Mouse (Mus musculus): ENCODE measurements around the gene Cfap97d1. TPM values are rescaled to one million over a fixed set of nuclear protein-coding genes. Genes with fewer than 3 reads are reported as not detected.
A peak's percentile ranks its signal among the peaks of the same experiment; 100 is the strongest.

The Cfap97d1 gene
- polyA plus RNA-seq, 1 experiment from 2014 or later: not detected

DNA sequence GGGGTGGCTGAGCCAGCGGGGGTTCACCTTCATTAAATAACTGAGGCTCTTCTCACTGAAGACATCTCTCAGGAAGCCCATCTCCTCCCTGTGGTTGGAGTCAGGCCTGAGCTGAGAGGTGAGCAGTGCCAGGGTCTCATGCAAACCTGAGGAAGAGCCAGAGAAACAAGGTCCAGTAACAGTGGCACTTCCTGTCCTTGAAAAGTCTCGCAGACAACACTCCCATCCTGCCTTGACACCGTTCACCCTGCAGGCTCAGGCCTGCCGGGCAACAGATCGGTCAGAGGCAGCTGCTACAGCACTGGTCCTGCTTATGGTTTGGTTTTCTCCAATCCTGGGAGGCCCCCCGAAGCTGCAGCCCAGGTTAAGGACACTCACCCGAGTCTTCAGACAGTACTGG lies 41.3 kb downstream of the Cfap97d1 start:
- H3K4me1 ChIP-seq (ENCODE audit: control insufficient read depth, insufficient read depth, low read depth, low read length): peaks cover 27% of the 10 kb centered on the region
- no peak for ATAC-seq
- H3K4me2 ChIP-seq (ENCODE audit: low read length): peak overlapping the region; percentile 76
- H3K27ac ChIP-seq (ENCODE audit: low read depth, low read length): no peak overlapping the region; the same call in 1 of the 2 replicates
- H3K4me3 ChIP-seq (ENCODE audit: low read length): peak overlapping the region; percentile 56
- H3K27me3 ChIP-seq (replicated peaks; ENCODE audit: control insufficient read depth, insufficient read depth, low read length): no peaks in the 10 kb centered on the region
- H3K9ac ChIP-seq (ENCODE audit: low read depth, low read length): peak overlapping the region; percentile 36
- H3K36me3 ChIP-seq (ENCODE audit: control insufficient read depth, insufficient read depth, low read length): no peaks in the 10 kb centered on the region
- H3K9me3 ChIP-seq (ENCODE audit: control insufficient read depth, low read length): no peaks in the 10 kb centered on the region
- 41% methylated on average over 7 of the region's 7 CpGs for WGBS

- H3K4me2 ChIP-seq (ENCODE audit: low read length): peak overlapping the region; percentile 76
- H3K36me3 ChIP-seq (ENCODE audit: control insufficient read depth, insufficient read depth, low read length): no peaks in the 10 kb centered on the region
- H3K4me3 ChIP-seq (ENCODE audit: low read length): peak overlapping the region; percentile 56
- H3K27me3 ChIP-seq (replicated peaks; ENCODE audit: control insufficient read depth, insufficient read depth, low read length): no peaks in the 10 kb centered on the region
- peak overlapping the region; percentile 85 for H3K27ac ChIP-seq (ENCODE audit: low read depth, low read length)
- peak; percentile 18; the same call in 1 of the 2 replicates for ATAC-seq
- H3K9me3 ChIP-seq (ENCODE audit: control insufficient read depth, low read length): no peaks in the 10 kb centered on the region
- peaks cover 27% of the 10 kb centered on the region for H3K4me1 ChIP-seq (ENCODE audit: control insufficient read depth, insufficient read depth, low read depth, low read length)
- WGBS: under 1% methylated on average over 22 of the region's 23 CpGs
- peak overlapping the region; percentile 72 for H3K9ac ChIP-seq (ENCODE audit: low read depth, low read length)
Measured at GRCm38 (mm10) chr11:102025991-102026660, 42.0 kb downstream of the Cfap97d1 start.

DNA sequence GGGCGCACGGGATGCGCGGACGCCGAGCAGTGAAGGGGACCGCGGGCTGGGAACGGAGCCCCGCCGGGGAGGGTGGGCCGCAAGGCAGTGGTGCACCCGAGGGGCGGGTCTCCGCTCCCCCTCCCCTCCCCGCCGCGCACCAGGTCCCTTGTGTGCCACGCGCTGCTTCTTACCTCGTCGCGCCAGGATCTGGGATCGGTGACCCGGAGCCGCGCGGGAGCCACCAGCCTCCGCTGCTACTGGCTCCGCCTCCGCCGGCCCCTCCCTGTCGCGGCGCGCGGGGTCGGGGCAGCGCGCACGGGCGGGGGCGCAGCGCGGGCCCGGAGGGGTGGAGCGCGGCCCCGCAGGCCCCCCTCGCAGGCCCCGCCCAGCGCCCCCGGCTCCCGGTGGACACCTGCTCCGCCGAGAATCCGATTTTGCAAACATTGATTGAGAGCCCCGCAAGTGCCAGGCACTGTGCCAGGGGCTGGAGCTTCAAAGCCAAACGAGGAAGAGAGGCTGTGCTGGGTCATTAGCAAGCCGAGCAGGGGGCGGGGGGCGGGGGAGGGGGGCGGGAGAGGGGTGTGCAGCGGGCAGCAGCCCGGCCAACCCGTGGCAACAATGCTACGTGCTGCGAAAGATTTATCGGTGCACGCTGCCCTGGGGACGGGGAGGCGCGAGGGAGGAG lies 42.7 kb downstream of the Cfap97d1 start:
- Histone ChIP-seq H3K27me3 (replicated peaks; ENCODE audit: control insufficient read depth, insufficient read depth, low read length) (no peaks in the 10 kb centered on the region), H3K4me2 (ENCODE audit: low read length) (peak overlapping the region; percentile 76), H3K4me1 (ENCODE audit: control insufficient read depth, insufficient read depth, low read depth, low read length) (peaks cover 27% of the 10 kb centered on the region), H3K9ac (ENCODE audit: low read depth, low read length) (peak overlapping the region; percentile 72), H3K4me3 (ENCODE audit: low read length) (peak overlapping the region; percentile 56), H3K9me3 (ENCODE audit: control insufficient read depth, low read length) (no peaks in the 10 kb centered on the region), H3K36me3 (ENCODE audit: control insufficient read depth, insufficient read depth, low read length) (no peaks in the 10 kb centered on the region), H3K27ac (ENCODE audit: low read depth, low read length) (peak overlapping the region; percentile 85)
- ATAC-seq: peak; percentile 87
- under 1% methylated on average over 51 of the region's 73 CpGs for WGBS

- 2% methylated on average over 12 of the region's 12 CpGs for WGBS
- Histone ChIP-seq H3K4me1 (ENCODE audit: control insufficient read depth, insufficient read depth, low read depth, low read length) (peaks cover 27% of the 10 kb centered on the region), H3K27ac (ENCODE audit: low read depth, low read length) (peak overlapping the region; percentile 85)
Measured at GRCm38 (mm10) chr11:102027361-102028017, 43.4 kb downstream of the Cfap97d1 start.

GRCm38 (mm10) chr11:102028087-102028816 lies 44.2 kb downstream of the Cfap97d1 start, which contains the start of gene Mpp3:
Gene Mpp3 (minus strand): TSS chr11:102028461.
- H3K4me1 ChIP-seq (ENCODE audit: control insufficient read depth, insufficient read depth, low read depth, low read length): peaks cover 27% of the 10 kb centered on the region
- H3K9ac ChIP-seq (ENCODE audit: low read depth, low read length): peak within 1 kb of the TSS; percentile 72
- 55% methylated on average over 6 of the region's 6 CpGs for WGBS
- no peaks in the 10 kb centered on the region for H3K36me3 ChIP-seq (ENCODE audit: control insufficient read depth, insufficient read depth, low read length)
- no peak for ATAC-seq
- H3K27ac ChIP-seq (ENCODE audit: low read depth, low read length): peak within 1 kb of the TSS; percentile 85
- H3K27me3 ChIP-seq (replicated peaks; ENCODE audit: control insufficient read depth, insufficient read depth, low read length): no peaks in the 10 kb centered on the region
- H3K4me3 ChIP-seq (ENCODE audit: low read length): peak within 1 kb of the TSS; percentile 56
- H3K4me2 ChIP-seq (ENCODE audit: low read length): peak within 1 kb of the TSS; percentile 76
- H3K9me3 ChIP-seq (ENCODE audit: control insufficient read depth, low read length): no peaks in the 10 kb centered on the region

More at GRCm38 (mm10) chr11:102027361-102028017, 43.4 kb downstream of the Cfap97d1 start:
- Histone ChIP-seq H3K4me2 (ENCODE audit: low read length) (peak overlapping the region; percentile 76), H3K36me3 (ENCODE audit: control insufficient read depth, insufficient read depth, low read length) (no peaks in the 10 kb centered on the region), H3K9ac (ENCODE audit: low read depth, low read length) (peak overlapping the region; percentile 72), H3K4me3 (ENCODE audit: low read length) (peak overlapping the region; percentile 56), H3K9me3 (ENCODE audit: control insufficient read depth, low read length) (no peaks in the 10 kb centered on the region), H3K27me3 (replicated peaks; ENCODE audit: control insufficient read depth, insufficient read depth, low read length) (no peaks in the 10 kb centered on the region)
- peak; percentile 41 for ATAC-seq

DNA sequence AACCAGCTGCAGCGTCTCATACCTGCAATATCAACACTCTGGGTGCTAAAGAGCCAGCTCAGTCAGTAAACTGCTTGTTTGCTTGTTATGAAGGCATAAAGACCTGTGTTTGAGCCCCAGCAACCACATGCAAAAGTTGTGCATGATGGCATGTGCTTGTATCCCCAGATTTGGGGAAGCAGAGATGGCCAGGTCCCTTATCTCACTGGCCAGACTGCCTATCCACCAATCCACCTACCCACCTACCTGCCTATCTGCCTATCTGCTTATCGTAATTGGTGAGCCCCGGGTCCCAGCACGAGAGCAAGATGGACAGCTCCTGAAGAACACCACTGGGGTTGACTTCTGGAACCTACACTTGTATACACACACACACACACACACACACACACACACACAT lies 45.2 kb downstream of the Cfap97d1 start:
- Histone ChIP-seq H3K4me1 (ENCODE audit: control insufficient read depth, insufficient read depth, low read depth, low read length) (peaks cover 26% of the 10 kb centered on the region), H3K9ac (ENCODE audit: low read depth, low read length) (no peak overlapping the region), H3K27me3 (replicated peaks; ENCODE audit: control insufficient read depth, insufficient read depth, low read length) (no peaks in the 10 kb centered on the region), H3K36me3 (ENCODE audit: control insufficient read depth, insufficient read depth, low read length) (no peaks in the 10 kb centered on the region), H3K27ac (ENCODE audit: low read depth, low read length) (no peak overlapping the region), H3K4me3 (ENCODE audit: low read length) (no peak overlapping the region), H3K9me3 (ENCODE audit: control insufficient read depth, low read length) (no peaks in the 10 kb centered on the region), H3K4me2 (ENCODE audit: low read length) (no peak overlapping the region)
- ATAC-seq: no peak
- WGBS: 79% methylated on average over 4 of the region's 4 CpGs

DNA sequence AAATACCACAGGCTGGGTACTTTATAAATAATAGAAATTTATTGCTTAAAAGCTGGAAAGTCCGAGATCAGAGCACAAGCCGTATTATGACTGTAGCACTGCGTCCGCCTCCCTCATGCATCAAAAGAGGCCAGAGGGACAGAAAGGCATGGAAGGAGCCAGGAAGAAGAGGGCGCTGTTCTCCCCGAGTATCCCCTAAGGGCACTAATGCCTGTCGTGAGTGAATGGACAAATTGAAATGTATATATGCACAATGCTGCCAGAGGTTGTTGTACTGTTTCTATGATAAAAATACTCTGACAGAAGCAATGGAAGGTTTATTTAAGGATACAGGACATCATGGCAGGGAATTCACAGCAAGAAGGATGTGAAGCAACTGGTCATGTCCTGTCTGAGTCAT lies 45.9 kb downstream of the Cfap97d1 start:
- Histone ChIP-seq H3K4me3 (ENCODE audit: low read length) (no peak overlapping the region), H3K9me3 (ENCODE audit: control insufficient read depth, low read length) (no peaks in the 10 kb centered on the region), H3K4me2 (ENCODE audit: low read length) (no peak overlapping the region), H3K27me3 (replicated peaks; ENCODE audit: control insufficient read depth, insufficient read depth, low read length) (no peaks in the 10 kb centered on the region), H3K36me3 (ENCODE audit: control insufficient read depth, insufficient read depth, low read length) (no peaks in the 10 kb centered on the region), H3K27ac (ENCODE audit: low read depth, low read length) (no peak overlapping the region), H3K4me1 (ENCODE audit: control insufficient read depth, insufficient read depth, low read depth, low read length) (peaks cover 22% of the 10 kb centered on the region), H3K9ac (ENCODE audit: low read depth, low read length) (no peak overlapping the region)
- 27% methylated on average over 7 of the region's 7 CpGs for WGBS
- no peak for ATAC-seq

- Histone ChIP-seq H3K4me1 (ENCODE audit: control insufficient read depth, insufficient read depth, low read depth, low read length) (peaks cover 13% of the 10 kb centered on the region), H3K9ac (ENCODE audit: low read depth, low read length) (no peak overlapping the region), H3K9me3 (ENCODE audit: control insufficient read depth, low read length) (no peaks in the 10 kb centered on the region), H3K27me3 (replicated peaks; ENCODE audit: control insufficient read depth, insufficient read depth, low read length) (no peaks in the 10 kb centered on the region), H3K27ac (ENCODE audit: low read depth, low read length) (no peak overlapping the region), H3K4me3 (ENCODE audit: low read length) (no peak overlapping the region), H3K4me2 (ENCODE audit: low read length) (no peak overlapping the region), H3K36me3 (ENCODE audit: control insufficient read depth, insufficient read depth, low read length) (no peaks in the 10 kb centered on the region)
- WGBS: 63% methylated on average over 7 of the region's 7 CpGs
- no peak for ATAC-seq
Measured at GRCm38 (mm10) chr11:102031149-102031548, 47.1 kb downstream of the Cfap97d1 start.

Measured in hindbrain, embryonic 16.5 days (tissue).